Mouse (Mus musculus) duodenum, adult 2 months (tissue): ENCODE results near the gene Slc35g3. TPM values are rescaled to one million over a fixed set of nuclear protein-coding genes. Genes with fewer than 3 reads are reported as not detected.

Experiments used
- polyA plus RNA-seq: library from polyadenylated mRNA; depleted of rRNA; stranded (reverse); fragments of >200 nt; gene quantifications from 2 replicates; pipeline ENCODE4 v1.2.3, GENCODE M21; 2012; ENCODE audit warnings: low replicate concordance; rRNA removed

Gene Slc35g3
- 0.13 TPM in 1 of 2 replicates, not detected in the other for polyA plus RNA-seq

DNA sequence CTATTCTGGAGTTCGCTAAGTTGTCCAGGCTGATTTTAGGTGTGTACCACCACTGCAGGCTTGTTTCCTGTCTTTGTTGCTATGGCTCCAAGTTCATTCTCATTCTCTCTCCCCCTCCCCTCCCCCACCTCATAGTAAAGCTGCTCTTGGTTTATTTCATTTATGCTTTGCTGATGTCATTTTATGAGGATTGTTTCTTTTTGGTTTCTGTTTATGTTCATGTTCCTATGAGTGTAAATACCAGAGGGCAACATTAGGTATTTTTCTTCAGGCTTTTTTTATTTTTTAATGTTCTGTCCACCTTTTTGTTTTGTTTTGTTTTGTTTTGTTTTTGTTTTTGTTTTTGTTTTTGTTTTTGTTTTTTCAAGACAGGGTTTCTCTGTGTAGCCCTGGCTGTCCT lies at the start of gene Slc35g3:
TSS of gene Slc35g3 (minus strand) at position 101 of the 400 bp plus-strand sequence.

DNA sequence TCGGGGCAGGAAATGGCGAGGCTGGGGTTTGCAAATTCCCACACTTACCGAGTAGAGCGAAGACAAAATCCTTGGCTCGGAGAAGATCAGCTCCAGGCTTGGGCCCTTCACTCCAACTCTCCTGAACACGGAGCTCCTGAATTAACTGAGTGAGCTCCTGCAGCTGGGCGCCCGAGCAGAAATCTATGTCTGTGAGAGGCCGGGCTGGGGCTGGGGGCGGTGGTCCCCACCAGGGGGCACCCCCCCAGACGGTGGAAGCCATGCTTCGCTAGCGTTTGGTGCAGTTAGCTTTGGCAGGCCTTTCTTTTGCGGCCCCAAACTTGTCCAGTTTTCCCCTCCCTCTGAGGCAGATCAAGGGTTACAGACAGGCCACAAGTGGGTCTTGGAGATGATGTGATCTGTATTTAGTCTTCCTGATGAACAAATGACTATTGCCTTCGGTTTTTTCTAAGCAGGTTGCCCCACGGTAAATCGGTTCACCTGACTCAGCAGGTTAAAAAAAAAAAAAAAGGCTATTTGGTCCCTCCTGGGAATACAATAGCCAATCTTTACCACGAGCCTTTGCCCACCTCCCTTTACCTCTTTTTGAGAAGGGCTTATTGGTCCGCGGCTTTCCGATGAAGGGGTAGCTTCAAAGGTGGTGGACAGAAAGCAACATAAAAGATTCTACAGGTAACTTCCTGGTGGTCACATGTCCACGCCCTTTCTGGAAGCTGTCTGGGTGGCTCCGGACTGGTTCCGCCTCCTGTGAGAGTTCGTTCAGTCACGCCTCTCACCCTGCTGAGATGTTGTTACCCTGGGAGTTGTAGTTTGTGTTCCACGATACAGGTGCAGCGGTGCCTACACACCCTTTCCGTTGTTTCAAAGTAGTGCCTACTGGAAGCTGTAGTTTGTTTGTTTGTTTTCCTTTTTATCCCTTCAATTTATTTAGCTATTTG lies 43.5 kb upstream of the Slc35g3 start, which contains the start of gene Tmem102:
TSS of gene Tmem102 (minus strand) at position 653 of the 938 bp plus-strand sequence.

DNA sequence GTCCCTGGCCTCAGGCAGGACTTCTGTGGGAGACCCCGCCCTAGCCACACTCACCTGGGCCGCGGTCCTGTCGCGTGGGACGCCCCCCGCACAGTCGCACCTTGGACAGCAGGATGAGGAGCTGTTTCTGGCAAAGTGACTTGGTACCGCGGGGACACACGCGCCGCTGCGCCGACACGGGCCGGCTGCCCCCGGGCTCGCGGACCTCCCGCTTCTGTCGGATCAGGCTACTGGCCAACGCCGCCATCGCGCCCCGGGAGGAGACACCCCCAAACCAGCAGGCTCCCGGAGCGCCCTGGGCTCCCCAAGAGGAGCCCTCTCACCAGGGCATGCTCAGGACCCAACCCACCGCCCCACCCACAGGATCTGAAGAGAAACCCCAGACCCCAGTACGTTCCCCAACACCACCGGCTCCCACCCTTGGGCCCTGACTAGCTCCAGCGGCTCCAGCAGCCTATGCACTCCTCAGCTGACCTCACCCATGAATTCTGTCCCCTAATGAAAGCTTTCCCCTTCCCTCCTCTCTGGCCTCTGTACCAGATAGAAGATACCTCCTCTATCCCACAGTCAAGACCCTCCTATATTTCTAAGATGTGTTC lies 39.7 kb upstream of the Slc35g3 start, which contains the start of gene Fgf11:
TSS of gene Fgf11 (minus strand) at position 479 of the 599 bp plus-strand sequence.

DNA sequence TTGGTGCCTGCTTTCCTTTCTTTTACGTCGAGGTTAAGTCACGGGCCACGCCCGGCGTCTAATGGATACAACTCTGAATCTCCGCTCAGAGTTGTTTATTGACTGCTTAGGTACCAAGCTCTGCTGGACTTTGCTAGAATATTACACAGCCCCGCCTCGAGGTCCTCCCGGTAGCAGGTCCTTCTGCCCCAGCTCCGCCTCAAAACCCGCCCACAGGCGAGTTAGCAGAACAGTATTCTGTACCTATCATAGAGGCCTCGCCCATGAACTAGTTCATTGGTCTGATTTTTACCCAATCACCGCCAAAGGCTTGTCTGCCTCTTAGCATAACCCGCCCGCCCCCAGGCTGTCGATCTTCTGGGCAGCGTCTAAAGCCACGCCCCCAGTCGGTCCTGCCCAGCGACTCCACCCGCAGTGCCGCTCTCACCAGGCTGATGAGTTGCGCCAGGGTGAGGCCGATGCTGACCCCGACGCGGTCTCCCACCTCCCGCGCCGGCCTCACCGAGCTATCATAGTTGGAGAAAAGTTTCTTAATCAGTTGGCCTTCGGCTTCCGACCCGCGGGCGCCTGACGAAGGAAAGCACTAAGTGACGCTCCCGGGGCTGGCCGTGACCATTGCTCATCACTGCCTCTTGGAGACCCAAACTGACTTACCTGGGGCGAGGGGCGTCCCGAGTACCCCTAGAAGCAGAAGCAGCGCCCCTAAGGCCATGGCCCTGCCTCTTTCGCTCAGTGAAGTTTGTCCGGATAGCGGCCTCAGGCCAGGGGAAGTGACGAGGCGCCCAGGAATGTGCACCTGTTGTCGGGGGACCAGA lies 33.6 kb upstream of the Slc35g3 start, which contains the start of gene Chrnb1:
TSS of gene Chrnb1 (minus strand) at position 776 of the 815 bp plus-strand sequence.

DNA sequence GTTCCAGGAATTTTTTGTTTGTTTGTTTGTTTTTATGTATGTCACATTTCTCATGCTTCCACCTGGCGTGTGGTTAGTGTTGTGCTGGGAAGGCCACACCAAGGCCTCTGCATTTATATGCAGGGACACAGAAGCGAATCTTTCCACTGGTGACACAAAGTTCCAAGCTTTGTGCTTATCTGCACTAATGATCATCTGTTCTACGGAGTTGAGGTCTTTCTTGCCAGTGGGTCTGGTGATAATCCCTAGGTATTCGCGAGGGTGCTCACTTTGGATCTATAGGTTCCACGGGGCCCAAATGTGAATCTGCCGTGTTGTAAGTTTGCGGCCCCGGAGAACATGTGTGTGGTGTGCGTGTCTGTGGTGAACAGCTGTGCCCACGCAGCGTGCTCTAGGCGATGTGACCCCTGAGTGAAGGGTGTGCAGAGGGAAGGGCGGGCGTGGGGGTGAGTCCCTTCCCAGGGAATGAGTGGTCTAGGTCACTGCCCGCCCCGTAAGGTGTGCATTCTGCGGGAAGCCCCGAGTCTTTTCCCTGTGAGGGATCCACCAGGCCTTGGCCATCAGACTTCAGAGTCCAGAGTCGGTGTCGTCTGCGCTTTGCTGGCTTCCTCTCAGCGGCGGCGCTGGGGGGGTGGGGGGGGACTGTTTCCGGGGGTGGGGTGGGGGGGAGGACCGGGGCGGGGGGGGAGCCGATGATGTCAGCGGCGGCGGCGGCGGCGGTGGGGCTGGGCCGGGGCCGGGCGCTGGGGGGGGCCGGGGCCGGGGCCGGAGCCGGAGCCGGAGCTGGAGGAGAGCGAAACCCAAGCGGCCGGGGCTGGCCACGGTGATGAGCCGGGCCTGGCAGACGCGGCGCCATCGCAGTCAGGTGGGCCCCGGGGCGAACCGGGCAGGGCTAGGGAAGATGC lies 3.7 kb upstream of the Slc35g3 start, which contains the start of gene Zbtb4:
TSS of gene Zbtb4 (plus strand) at position 692 of the 905 bp plus-strand sequence.

DNA sequence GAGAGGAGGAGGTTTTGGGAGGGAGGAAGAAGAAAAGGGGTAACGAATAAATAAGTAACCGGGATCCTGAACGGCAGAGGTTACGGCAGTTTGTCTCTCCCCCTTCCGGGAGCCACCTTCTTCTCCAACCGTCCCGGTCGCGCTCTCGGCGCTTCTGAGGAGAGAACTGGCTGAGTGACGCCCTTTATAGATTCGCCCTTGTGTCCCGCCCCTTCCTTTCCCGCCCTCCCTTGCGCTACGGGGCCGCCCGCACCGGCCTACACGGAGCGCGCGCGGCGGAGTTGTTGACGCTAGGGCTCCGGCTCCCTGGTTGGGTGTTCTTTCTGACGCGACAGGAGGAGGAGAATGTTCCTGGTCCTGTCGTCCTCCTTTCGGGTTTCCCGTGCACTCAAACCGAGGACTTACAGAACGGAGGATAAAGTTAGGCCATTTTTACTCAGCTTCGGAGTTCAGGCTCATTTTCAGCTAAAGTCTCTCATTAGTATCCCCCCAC lies 3.2 kb downstream of the Slc35g3 start, which contains the start of gene Polr2a:
TSS of gene Polr2a (minus strand) at position 160 of the 493 bp plus-strand sequence.

Other genes starting within 250 kb of the Slc35g3 start
- 0.49 and 0.59 TPM in 2 replicates for gene Dnah2, start 212.9 kb downstream of the Slc35g3 start, polyA plus RNA-seq
- 1.4 and 1.6 TPM in 2 replicates for gene Efnb3, start 201.8 kb downstream of the Slc35g3 start, polyA plus RNA-seq
- 20.1 and 31.7 TPM in 2 replicates for gene Wrap53, start 181.7 kb downstream of the Slc35g3 start, polyA plus RNA-seq
- 44.5 and 49.2 TPM in 2 replicates for gene Trp53, start 181.6 kb downstream of the Slc35g3 start, polyA plus RNA-seq
- gene Atp1b2, start 156.0 kb downstream of the Slc35g3 start, polyA plus RNA-seq = 3.0 and 5.0 TPM in 2 replicates
- gene Shbg, start 144.1 kb downstream of the Slc35g3 start, polyA plus RNA-seq = not detected in 2 replicates
- 1.4 TPM in 2 replicates for gene Sat2, start 139.9 kb downstream of the Slc35g3 start, polyA plus RNA-seq
- 37.9 and 40.8 TPM in 2 replicates for gene Fxr2, start 129.0 kb downstream of the Slc35g3 start, polyA plus RNA-seq
- gene Sox15, start 106.7 kb downstream of the Slc35g3 start, polyA plus RNA-seq = 0.26 TPM in 1 of 2 replicates, not detected in the other
- gene Mpdu1, start 99.3 kb downstream of the Slc35g3 start, polyA plus RNA-seq = 184 and 214 TPM in 2 replicates
- 20.5 and 25.2 TPM in 2 replicates for gene Cd68, start 95.8 kb downstream of the Slc35g3 start, polyA plus RNA-seq
- 71.8 and 97.2 TPM in 2 replicates for gene Eif4a1, start 89.5 kb downstream of the Slc35g3 start, polyA plus RNA-seq
- 15.6 and 17.3 TPM in 2 replicates for gene Senp3, start 79.9 kb downstream of the Slc35g3 start, polyA plus RNA-seq
- 11.1 and 13.6 TPM in 2 replicates for gene Tnfsf13, start 76.2 kb downstream of the Slc35g3 start, polyA plus RNA-seq
- gene Tnfsf12, start 66.1 kb downstream of the Slc35g3 start, polyA plus RNA-seq = 17.8 and 19.2 TPM in 2 replicates
- gene Tnfsfm13, start 65.9 kb downstream of the Slc35g3 start, polyA plus RNA-seq = 3.7 and 4.7 TPM in 2 replicates
- gene Polr2a, start 3.3 kb downstream of the Slc35g3 start, polyA plus RNA-seq = 22.0 and 29.9 TPM in 2 replicates
- 7.0 and 19.2 TPM in 2 replicates for gene Zbtb4, start 3.9 kb upstream of the Slc35g3 start, polyA plus RNA-seq
- gene Chrnb1, start 34.0 kb upstream of the Slc35g3 start, polyA plus RNA-seq = 3.8 and 6.8 TPM in 2 replicates
- gene Fgf11, start 39.9 kb upstream of the Slc35g3 start, polyA plus RNA-seq = 2.7 and 6.1 TPM in 2 replicates
- 44.7 and 80.5 TPM in 2 replicates for gene Tmem102, start 43.7 kb upstream of the Slc35g3 start, polyA plus RNA-seq
- gene Gm39566, start 53.3 kb upstream of the Slc35g3 start, polyA plus RNA-seq = not detected in 2 replicates
- not detected in 2 replicates for gene Spem2, start 56.5 kb upstream of the Slc35g3 start, polyA plus RNA-seq
- gene Spem1, start 60.2 kb upstream of the Slc35g3 start, polyA plus RNA-seq = 0.09 and 0.13 TPM in 2 replicates
- gene Nlgn2, start 75.8 kb upstream of the Slc35g3 start, polyA plus RNA-seq = 6.9 and 15.5 TPM in 2 replicates
- 102 and 130 TPM in 2 replicates for gene Tmem256, start 76.5 kb upstream of the Slc35g3 start, polyA plus RNA-seq
- gene Plscr3, start 84.4 kb upstream of the Slc35g3 start, polyA plus RNA-seq = 39.3 and 58.9 TPM in 2 replicates
- gene Tnk1, start 96.8 kb upstream of the Slc35g3 start, polyA plus RNA-seq = 34.8 and 47.5 TPM in 2 replicates
- gene Tmem95, start 116.0 kb upstream of the Slc35g3 start, polyA plus RNA-seq = not detected in 2 replicates
- 2.0 and 2.3 TPM in 2 replicates for gene Kctd11, start 119.4 kb upstream of the Slc35g3 start, polyA plus RNA-seq
- gene Acap1, start 133.6 kb upstream of the Slc35g3 start, polyA plus RNA-seq = 7.4 and 13.8 TPM in 2 replicates
- 2.1 and 3.0 TPM in 2 replicates for gene 2810408A11Rik, start 139.0 kb upstream of the Slc35g3 start, polyA plus RNA-seq
- 20.1 and 23.0 TPM in 2 replicates for gene Neurl4, start 139.1 kb upstream of the Slc35g3 start, polyA plus RNA-seq
- 106 and 110 TPM in 2 replicates for gene Gps2, start 151.9 kb upstream of the Slc35g3 start, polyA plus RNA-seq
- gene Eif5a, start 160.0 kb upstream of the Slc35g3 start, polyA plus RNA-seq = 196 and 222 TPM in 2 replicates
- gene Ybx2, start 173.8 kb upstream of the Slc35g3 start, polyA plus RNA-seq = 10.8 and 28.6 TPM in 2 replicates
- 15.5 and 23.7 TPM in 2 replicates for gene Slc2a4, start 186.2 kb upstream of the Slc35g3 start, polyA plus RNA-seq
- 294 and 1,474 TPM in 2 replicates for gene Cldn7, start 202.8 kb upstream of the Slc35g3 start, polyA plus RNA-seq
- gene Ctdnep1, start 219.2 kb upstream of the Slc35g3 start, polyA plus RNA-seq = 85.4 and 132 TPM in 2 replicates
- gene Elp5, start 220.5 kb upstream of the Slc35g3 start, polyA plus RNA-seq = 38.1 and 39.2 TPM in 2 replicates
- 200 and 478 TPM in 2 replicates for gene Gabarap, start 229.2 kb upstream of the Slc35g3 start, polyA plus RNA-seq
- 8.8 and 9.4 TPM in 2 replicates for gene Phf23, start 233.8 kb upstream of the Slc35g3 start, polyA plus RNA-seq
- 5.5 and 7.4 TPM in 2 replicates for gene Dvl2, start 238.6 kb upstream of the Slc35g3 start, polyA plus RNA-seq